Mouse (Mus musculus) frontal cortex, adult 2 months (tissue): ENCODE measurements at regions not wholly inside any gene's neighbourhood (a gene's known extent, or its start where the extent isn't known, plus 50 kb on each side); places are given as distances from the start of the nearest gene placed in this dataset.
"Not testable (repeated sequence)": the region's sequence is repeated elsewhere in the genome, so short reads cannot be mapped to it uniquely, and the experiment has no call there.

ENCODE experiments used
- DNase-seq, 2 experiments: peaks; one replicate each; pipeline ENCODE4 v3.0.0; 2022; ENCODE audit warnings: low spot score in 1 of 2; ENCODE audit errors: extremely low spot score in 1 of 2

DNA sequence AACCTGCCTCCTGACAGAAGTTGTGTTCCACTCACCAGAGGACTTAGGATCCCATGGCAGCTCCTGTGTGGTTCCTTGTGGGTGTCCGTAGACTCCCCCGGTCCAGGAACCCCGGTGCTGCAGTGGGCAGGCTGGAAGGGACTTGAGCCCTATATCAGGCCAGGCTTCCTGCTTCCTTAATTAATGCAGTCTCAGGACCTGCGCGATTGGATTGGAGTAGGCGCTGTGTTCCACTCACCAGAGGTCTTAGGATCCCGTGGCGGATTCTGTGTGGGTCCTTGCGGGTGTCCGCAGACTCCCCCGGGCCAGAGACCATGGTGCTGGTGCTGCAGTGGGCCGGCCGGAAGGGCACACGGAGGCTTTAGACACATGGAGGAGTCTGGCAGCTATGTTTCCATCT lies 288.7 kb downstream of the Fut8 start:
- DNase-seq = not testable (repeated sequence)

DNA sequence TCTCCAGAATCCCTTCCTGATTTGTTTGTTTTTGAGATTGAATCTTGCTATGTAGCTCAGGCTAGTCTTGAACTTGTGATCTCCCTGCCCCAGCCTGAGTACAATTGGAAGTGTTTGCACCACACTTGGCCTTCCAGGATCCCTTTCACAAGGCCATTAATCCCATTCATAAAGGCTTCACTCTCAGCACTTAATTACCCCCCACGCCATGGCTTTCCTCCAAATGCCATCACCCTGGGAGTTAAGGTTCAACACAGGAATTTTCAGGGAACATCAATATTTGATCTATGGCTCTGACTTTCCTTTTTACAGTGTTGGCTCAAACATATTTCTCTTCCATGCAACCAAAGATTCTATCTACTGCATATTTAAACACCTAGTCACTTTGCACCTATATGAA lies 289.6 kb downstream of the Fut8 start:
- DNase-seq = no peak

- no peak for DNase-seq
These were observed 290.3 kb downstream of the Fut8 start for GRCm38 (mm10) chr12:77527953-77528865.

GRCm38 (mm10) chr12:77528868-77529271 lies 290.9 kb downstream of the Fut8 start:
- DNase-seq = no peak

DNA sequence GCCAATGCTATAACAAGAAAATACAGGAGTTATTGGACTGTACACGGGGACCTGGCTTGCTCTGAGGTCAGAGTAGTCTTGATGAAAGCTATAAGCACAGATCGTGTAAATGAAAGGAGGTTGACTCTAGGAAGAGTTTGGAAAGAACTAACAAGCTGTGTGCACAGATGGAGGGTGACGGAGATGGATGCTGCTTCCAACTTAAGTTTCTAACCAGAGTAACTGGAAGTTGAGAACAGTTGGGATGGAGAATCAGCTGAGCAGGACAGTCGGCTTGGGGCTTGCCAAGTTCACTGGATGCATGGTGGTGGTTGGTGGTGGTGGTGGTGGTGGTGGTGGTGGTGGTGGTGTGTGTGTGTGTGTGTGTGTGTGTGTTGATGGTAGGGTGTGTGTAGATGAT lies 291.5 kb downstream of the Fut8 start:
- no peak for DNase-seq

GRCm38 (mm10) chr12:77529955-77530354 lies 292.0 kb downstream of the Fut8 start:
- no peak for DNase-seq

DNA sequence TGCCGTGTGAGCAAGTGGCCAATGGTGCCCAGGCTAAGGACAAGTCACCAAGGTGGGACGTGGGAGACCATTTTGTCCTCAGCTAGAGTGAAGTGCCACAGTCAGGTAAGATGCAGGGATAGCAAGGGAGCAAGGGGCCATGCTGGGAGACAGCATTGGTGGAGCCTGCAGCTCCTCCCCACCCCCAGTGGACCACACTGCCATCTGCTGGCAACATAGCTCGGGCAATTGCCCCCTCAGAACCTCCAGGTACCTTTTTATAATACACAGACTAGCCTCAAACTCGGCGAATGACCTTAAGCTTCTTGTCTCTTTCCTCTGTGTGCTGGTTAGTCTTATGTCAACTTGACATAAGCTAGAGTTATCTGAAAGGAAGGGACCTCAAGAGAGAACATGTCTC lies 293.4 kb downstream of the Fut8 start:
- peak in 1 of 2 experiments; percentile 23 for DNase-seq

GRCm38 (mm10) chr12:77532547-77532946 lies 294.6 kb downstream of the Fut8 start:
- no peak for DNase-seq

DNA sequence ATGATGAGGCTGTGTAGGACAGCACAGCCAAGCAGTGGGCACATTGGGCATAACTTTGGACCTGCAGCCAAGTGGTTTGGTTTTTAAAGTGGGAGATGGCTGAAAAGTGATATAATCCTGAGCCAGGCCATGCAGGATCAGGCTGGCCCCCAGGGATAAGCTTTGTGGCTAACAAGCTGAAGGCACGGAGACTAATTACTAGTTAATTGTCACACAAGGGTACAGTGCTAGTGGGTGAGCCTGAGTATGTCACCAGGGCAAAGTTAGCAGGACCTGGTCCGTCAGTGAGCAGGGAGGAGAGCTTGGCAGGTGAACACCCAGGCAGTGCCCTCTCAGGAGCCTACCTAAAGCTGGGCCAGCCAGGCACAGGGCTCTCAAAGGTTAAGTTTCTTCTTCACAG lies 295.7 kb downstream of the Fut8 start:
- no peak for DNase-seq

DNA sequence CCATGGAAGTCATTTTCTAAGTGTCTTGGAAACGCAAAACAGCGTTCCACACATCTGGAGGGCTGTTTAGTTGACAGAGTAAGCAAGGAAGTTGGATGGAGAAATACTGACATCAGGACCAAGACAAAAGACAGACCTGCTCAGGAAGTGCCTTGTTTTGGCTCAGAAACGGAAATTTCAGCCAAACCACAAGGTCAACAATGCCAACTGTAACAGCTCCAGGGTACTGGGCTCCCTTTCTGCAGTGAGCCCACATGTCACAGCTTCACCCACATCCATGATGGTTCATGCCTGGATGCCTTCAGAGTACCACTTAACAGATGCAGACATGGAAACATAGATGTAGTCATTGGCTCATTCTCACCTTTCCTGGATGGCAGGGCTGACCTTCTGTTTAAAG lies 296.2 kb downstream of the Fut8 start:
- no peak for DNase-seq

DNA sequence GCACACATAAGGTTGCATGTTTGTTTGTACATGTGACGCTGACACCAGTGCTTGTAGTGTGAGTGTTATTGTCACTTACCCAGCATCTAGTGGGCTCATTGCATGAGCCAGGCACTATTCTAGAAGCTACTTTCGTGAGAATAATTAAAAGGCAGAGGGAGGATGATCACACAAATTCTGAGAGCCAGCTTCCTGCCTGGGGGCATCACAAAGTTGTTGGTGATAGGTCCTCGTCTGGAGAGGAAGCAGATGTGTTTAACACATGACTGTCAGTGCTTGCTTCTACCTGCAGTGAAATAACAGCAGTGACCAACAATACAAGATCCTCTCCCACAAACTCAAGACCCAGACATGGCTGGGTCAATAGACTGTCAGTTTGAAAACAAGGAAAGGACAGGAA lies 297.2 kb downstream of the Fut8 start:
- DNase-seq = no peak

DNA sequence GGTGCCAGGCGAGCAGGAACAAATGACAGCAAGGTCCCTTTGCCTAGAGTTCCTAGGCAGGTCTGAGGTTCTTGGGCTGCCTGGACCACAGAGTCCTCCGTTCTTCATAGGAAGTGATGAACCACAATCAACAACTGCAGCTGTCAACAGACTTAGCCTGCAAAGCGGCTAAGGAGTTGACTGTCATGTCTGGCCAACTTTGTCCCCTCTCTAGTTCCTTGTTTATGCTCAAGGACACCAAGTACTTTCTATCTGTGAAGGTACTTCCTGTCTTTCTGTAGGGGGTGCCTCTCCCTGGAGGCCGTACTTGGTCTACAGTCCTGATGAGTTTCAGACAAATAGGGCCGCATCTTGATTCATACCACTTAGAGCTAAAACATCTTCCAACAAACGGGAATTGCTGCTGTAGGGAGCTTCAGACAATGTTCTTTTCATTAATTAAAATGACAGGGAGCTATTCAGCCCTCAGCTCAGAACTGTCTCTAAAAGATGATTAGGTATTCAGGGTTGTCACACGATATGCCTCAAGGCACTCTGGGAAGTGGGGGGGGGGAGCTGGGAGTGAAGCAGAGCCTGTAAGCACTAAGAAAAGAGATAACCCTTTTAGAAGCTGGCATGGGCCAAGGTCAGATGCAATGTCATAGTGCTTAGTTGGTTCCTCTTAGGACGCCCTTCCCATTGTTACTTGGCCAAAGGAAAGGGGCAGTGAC lies 299.4 kb downstream of the Fut8 start:
- no peak for DNase-seq

GRCm38 (mm10) chr12:77539661-77540431 lies 301.9 kb downstream of the Fut8 start:
- no peak for DNase-seq

GRCm38 (mm10) chr12:77541051-77541765 lies 303.3 kb downstream of the Fut8 start:
- no peak for DNase-seq

DNA sequence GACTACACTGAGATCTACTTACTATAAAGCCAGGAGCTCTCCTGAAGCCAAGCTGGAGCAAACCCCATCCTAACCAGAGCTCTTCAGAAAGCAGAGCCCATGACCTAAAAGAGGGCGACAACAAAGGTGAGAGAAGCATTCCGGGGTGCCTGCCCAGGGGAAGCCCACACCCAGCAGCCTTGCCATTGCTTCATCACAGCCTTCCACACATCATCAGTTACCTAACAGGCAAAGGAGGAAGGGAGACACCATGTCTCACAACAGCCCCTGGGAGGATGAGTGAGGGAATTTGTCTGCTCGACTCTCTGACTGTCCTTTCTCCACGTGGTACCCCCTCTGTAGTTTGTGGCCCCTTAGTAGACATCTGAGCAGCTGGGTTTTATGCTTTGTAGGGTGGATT lies 303.9 kb downstream of the Fut8 start:
- no peak for DNase-seq

GRCm38 (mm10) chr12:77543651-77544050 lies 305.7 kb downstream of the Fut8 start:
- DNase-seq = no peak

DNA sequence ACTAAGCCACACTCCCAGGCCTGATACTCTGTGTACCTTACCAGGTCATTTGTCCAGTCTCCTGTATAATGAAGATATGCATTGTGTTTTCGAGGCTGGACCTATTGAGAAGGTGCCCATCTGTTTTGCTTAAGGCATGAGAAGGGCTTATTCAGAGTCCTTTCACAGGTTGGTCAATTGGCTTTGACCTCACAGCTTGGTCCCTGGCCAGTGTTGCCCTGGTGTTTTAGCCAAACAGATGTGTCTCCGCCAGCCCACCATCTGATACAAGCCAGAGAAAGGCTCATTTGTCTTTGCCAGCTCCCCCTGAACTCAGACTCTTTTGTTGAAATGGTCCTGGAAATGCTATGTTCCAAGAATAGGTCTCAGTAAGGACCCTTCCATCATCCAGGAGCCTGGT lies 308.2 kb downstream of the Fut8 start:
- no peak for DNase-seq

- peak in 1 of 2 experiments; percentile 71 for DNase-seq
These were observed 330.4 kb downstream of the Fut8 start for GRCm38 (mm10) chr12:77568286-77568685.

DNA sequence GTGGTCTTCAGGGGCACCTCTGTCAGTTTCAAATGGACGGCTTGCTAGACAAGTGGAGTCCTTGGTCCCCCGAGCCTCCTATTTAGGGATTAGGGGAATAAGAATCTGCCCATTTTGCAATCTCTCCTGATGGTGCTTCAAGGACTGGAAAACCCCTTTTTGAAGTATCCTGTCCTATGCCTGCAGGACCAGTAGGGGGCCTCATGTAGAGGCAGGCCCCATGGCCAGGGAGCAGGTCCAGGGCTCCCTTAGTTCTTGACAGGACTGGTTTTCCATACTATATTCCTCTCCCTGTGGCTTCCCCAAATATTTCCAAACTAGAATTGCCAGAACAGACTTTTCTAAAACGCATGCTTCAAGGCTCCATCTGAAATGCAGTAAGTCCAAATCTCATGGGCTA lies 332.6 kb downstream of the Fut8 start:
- DNase-seq = no peak

DNA sequence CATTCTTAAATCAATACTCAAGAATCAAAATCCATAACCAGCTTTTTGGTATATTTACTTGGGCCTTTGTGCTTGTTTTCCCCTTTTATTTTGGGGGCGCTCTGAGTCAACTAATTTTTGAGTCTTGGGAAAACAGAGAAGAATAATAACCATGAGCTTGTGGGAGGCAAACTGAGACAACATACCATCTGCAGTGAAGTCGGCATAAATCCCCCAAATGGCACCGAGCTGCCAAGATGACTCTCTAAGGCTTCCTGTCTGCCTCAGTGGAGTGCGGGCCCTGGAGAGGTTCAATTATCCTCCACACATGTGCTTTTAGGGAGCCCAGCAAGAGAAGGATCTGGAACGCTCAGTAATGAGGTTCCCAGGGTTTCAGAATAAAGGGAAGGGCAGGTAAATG lies 333.1 kb downstream of the Fut8 start:
- peak in 1 of 2 experiments; percentile 7 for DNase-seq

GRCm38 (mm10) chr12:77575046-77575445 lies 337.1 kb downstream of the Fut8 start:
- no peak for DNase-seq
